Mouse (Mus musculus): ENCODE results near the gene Scamp2. TPM values are rescaled to one million over a fixed set of nuclear protein-coding genes. Genes with fewer than 3 reads are reported as not detected.

Scamp2 gene
- polyA plus RNA-seq, 1 experiment = 103 TPM

DNA sequence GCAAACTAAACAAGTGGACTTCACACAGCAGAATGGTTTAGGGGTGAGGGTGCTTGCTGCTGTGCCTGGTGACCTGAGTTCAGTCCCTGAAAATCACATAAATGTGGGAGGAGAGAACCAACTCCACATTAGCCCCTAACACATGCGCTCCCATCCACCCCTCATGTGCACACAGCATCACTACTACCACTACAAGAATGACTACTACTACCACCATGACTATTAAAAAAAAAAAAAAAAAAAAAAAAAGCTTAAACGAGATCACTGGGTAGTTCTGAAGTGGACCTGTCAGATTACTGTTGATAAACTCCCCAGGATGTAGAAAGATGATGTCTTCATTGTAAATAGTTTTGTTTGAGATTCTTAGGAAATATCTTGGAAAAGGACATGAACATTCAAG is 1.2 kb upstream of the Scamp2 start:
- Histone ChIP-seq H3K4me3 (replicated peaks; ENCODE audit: extremely low read depth, low read depth, low read length) (no peak overlapping the region), H3K4me1 (ENCODE audit: control insufficient read depth, insufficient read depth, low read length) (peaks cover 16% of the 10 kb centered on the region)
- 49% methylated on average over 2 of the region's 2 CpGs for WGBS
- DNase-seq = no peak
- TF ChIP-seq POLR2A (IDR thresholded peaks at IDR 0.05; ENCODE audit: borderline replicate concordance, extremely low read depth, low read depth, low read length) (no peak), CTCF (IDR thresholded peaks at IDR 0.05; ENCODE audit: insufficient read depth, low read length) (no peak)

DNA sequence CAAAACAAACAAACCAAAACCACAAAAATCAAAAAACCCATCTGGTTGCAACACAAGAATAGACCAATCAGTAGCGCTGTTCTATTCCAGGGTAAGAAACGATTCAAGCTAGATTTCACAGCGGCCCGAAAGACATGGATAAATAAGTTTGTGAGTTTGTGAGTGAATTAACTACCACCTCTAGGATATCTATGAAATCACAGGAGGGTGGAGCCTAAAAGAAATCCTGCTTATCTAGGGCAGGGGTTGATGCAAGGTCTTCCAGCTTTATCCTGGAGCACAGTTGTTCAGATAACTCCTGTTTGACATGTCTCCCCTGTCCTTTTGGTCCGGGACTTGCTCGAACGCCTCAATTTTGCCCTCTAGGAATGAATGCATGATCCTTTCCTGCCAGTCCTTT is 480 bp upstream of the Scamp2 start:
- TF ChIP-seq CTCF (IDR thresholded peaks at IDR 0.05; ENCODE audit: insufficient read depth, low read length) (no peak), POLR2A (IDR thresholded peaks at IDR 0.05; ENCODE audit: borderline replicate concordance, extremely low read depth, low read depth, low read length) (no peak)
- peaks cover 16% of the 10 kb centered on the region for H3K4me1 ChIP-seq (ENCODE audit: control insufficient read depth, insufficient read depth, low read length)
- WGBS = 25% methylated on average over 7 of the region's 7 CpGs
- DNase-seq = no peak
- H3K4me3 ChIP-seq (replicated peaks; ENCODE audit: extremely low read depth, low read depth, low read length) = no peak overlapping the region

DNA sequence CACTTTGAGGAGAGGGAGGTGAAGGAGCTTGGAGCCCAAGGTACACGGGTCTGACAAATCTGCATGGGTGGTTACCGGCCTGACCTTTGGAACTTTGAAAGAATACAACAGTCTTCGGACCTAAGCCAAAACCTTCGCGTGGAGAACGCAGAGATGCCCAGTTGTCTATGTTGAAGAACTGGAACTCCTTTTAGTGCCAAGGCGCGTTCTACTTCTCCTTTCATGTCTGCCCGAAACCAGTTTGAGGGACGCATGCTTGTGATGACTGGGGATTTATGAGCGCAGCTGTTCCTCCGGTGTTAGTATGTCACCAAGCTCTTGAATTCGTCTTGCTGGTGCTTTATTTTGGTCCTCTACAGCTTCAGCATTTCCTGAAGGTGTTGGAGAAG is 962 bp downstream of the Scamp2 start:
- DNase-seq = no peak
- TF ChIP-seq CTCF (IDR thresholded peaks at IDR 0.05; ENCODE audit: insufficient read depth, low read length) = no peak
- TF ChIP-seq POLR2A (IDR thresholded peaks at IDR 0.05; ENCODE audit: borderline replicate concordance, extremely low read depth, low read depth, low read length) = no peak
- 60% methylated on average over 13 of the region's 13 CpGs for WGBS
- Histone ChIP-seq H3K4me3 (replicated peaks; ENCODE audit: extremely low read depth, low read depth, low read length) (no peak overlapping the region), H3K4me1 (ENCODE audit: control insufficient read depth, insufficient read depth, low read length) (peaks cover 16% of the 10 kb centered on the region)

DNA sequence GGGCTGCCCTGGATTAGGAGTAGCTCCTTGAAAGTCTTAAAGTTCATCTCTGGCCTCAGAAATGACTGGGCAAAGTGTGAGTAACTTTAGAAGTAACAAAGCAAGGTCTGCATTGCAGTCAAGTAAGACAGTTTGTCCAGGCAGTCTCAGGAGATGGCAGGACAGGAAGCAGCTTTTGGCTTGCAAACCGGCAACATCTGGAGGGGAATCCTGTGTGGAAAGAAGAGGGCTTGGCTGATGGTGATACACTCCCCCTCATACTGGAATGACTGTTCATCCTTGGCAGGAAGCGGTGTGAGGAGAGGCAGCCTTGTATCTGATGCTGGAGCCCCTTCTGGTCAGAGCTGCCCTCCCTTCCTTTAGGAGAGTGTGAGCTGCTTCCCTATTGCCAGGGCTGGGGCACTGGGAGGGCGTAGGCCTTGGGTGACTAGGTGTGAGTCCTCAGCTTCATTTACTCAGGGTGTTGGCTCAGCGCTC is 2.2 kb downstream of the Scamp2 start:
- TF ChIP-seq CTCF (IDR thresholded peaks at IDR 0.05; ENCODE audit: insufficient read depth, low read length) (no peak), POLR2A (IDR thresholded peaks at IDR 0.05; ENCODE audit: borderline replicate concordance, extremely low read depth, low read depth, low read length) (no peak)
- Histone ChIP-seq H3K4me3 (replicated peaks; ENCODE audit: extremely low read depth, low read depth, low read length) (no peak overlapping the region), H3K4me1 (ENCODE audit: control insufficient read depth, insufficient read depth, low read length) (peaks cover 16% of the 10 kb centered on the region)
- peak; percentile 30 for DNase-seq
- WGBS = 35% methylated on average over 4 of the region's 4 CpGs

DNA sequence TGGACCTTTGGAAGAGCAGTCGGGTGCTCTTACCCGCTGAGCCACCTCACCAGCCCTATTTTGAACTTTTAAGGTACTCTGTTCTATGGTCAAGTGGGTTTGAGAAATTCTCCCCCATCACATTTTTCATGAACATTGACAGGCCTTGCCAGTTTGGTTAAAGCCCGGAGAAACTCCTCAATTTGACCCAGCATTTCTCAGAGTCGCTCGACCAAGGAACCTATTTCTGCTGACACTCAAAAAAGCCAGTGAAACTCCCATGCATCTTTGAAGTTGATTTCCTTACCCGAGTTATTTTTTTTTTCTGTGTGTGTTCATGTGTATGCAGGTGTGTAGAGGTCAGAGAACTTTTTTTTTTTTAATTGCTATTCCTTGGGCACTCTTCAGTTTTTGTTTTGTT is 3.9 kb downstream of the Scamp2 start:
- TF ChIP-seq POLR2A (IDR thresholded peaks at IDR 0.05; ENCODE audit: borderline replicate concordance, extremely low read depth, low read depth, low read length) = no peak
- no peak for TF ChIP-seq CTCF (IDR thresholded peaks at IDR 0.05; ENCODE audit: insufficient read depth, low read length)
- 79% methylated on average over 6 of the region's 6 CpGs for WGBS
- DNase-seq = no peak
- no peak overlapping the region for H3K4me3 ChIP-seq (replicated peaks; ENCODE audit: extremely low read depth, low read depth, low read length)
- peaks cover 16% of the 10 kb centered on the region for H3K4me1 ChIP-seq (ENCODE audit: control insufficient read depth, insufficient read depth, low read length)

DNA sequence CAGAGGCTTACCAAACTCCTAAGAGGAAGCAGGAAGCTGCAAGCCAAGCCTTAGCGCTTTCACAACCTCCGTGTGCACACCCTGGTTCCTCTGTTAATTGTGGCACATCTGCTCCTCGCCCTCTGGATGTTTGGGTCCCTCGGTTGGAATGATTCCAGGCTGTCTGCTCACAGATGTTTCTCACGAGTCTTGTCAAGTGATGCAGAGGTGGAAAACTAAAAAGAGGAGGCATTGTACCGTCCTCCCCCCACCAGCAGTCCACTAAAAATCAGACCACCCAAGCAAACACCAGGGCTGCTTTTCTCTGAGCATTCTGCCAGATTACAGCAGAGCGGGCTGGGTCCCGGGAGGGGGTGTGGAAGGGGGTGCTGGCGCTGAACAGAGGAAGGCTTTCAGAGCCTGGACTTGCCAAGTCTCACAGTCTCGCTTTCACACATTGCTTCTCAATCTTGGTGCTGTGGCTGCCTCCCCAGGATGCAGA is 5.0 kb downstream of the Scamp2 start:
- TF ChIP-seq CTCF (IDR thresholded peaks at IDR 0.05; ENCODE audit: insufficient read depth, low read length) = no peak
- Histone ChIP-seq H3K4me1 (ENCODE audit: control insufficient read depth, insufficient read depth, low read length) (peaks cover 14% of the 10 kb centered on the region), H3K4me3 (replicated peaks; ENCODE audit: extremely low read depth, low read depth, low read length) (no peak overlapping the region)
- WGBS = 32% methylated on average over 10 of the region's 10 CpGs
- DNase-seq = no peak

DNA sequence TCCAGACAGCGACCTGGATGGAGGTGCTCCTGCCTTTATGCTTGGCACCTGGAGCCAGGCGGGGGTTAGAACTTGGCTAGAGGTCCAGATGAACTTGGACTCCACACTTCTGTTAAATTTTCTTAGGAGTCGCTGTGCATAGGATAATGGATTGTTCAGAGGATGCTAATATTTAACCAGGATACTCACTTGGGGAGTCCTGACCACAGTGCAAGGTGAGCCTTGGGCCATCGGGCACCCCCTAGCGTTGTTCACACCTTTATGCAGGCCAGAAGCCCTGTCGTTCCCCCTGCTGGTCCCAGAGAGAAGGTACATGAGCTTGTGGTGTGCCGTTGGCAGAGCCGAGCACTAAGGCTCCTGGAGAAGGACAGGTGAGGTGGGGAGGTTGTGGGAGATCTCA is 6.1 kb downstream of the Scamp2 start:
- DNase-seq = no peak
- TF ChIP-seq CTCF (IDR thresholded peaks at IDR 0.05; ENCODE audit: insufficient read depth, low read length) = no peak
- TF ChIP-seq POLR2A (IDR thresholded peaks at IDR 0.05; ENCODE audit: borderline replicate concordance, extremely low read depth, low read depth, low read length) = no peak
- Histone ChIP-seq H3K4me3 (replicated peaks; ENCODE audit: extremely low read depth, low read depth, low read length) (no peak overlapping the region), H3K4me1 (ENCODE audit: control insufficient read depth, insufficient read depth, low read length) (peaks cover 11% of the 10 kb centered on the region)
- 63% methylated on average over 8 of the region's 8 CpGs for WGBS

DNA sequence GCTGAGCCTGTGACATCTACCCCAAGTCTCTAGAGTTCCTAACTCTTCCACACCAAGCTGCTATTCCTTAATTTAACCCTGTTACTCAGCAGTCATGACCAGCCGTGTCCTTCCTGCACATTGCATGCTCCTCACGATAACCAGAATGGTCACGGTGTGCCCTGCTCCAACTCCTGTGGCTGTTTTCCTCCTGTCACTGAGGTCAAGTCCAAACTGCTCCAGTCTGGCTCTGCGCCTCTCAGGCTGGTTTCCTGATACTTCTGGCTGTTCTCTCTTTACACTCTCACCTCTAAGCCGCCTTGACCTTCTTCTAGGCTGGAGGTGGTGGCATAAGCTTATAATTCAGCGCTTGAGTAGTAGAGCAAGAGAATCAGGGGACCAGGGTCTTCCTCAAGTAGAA is 7.8 kb downstream of the Scamp2 start:
- H3K4me1 ChIP-seq (ENCODE audit: control insufficient read depth, insufficient read depth, low read length) = 0 out of 2 replicates have a peak, but pooled peaks cover 3% of the 10 kb centered on the region
- DNase-seq = no peak
- 89% methylated on average over 6 of the region's 6 CpGs for WGBS
- TF ChIP-seq CTCF (IDR thresholded peaks at IDR 0.05; ENCODE audit: insufficient read depth, low read length) (no peak), POLR2A (IDR thresholded peaks at IDR 0.05; ENCODE audit: borderline replicate concordance, extremely low read depth, low read depth, low read length) (no peak)
- H3K4me3 ChIP-seq (replicated peaks; ENCODE audit: extremely low read depth, low read depth, low read length) = no peak overlapping the region

DNA sequence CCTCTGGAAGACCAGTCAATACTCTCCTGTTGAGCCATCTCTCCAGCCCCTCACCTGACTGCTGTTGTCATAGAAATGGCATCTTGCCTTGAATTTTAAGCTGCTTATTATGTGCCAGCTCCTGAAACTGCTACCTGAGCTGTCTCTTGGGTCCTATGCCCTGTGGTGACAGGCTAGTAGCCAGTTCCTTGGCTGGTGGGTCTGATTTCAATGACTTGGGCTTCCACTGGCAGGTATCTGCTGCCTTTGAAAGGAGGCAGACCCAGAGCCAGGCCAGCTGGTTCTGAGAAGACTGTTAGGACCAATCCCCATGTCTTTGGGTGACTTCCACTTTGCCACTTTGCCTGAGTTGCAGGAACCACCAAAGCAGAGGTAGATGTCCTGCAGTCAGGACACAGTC is 13.7 kb downstream of the Scamp2 start:
- TF ChIP-seq CTCF (IDR thresholded peaks at IDR 0.05; ENCODE audit: insufficient read depth, low read length) (no peak), POLR2A (IDR thresholded peaks at IDR 0.05; ENCODE audit: borderline replicate concordance, extremely low read depth, low read depth, low read length) (no peak)
- no peak overlapping the region for H3K4me3 ChIP-seq (replicated peaks; ENCODE audit: extremely low read depth, low read depth, low read length)

DNA sequence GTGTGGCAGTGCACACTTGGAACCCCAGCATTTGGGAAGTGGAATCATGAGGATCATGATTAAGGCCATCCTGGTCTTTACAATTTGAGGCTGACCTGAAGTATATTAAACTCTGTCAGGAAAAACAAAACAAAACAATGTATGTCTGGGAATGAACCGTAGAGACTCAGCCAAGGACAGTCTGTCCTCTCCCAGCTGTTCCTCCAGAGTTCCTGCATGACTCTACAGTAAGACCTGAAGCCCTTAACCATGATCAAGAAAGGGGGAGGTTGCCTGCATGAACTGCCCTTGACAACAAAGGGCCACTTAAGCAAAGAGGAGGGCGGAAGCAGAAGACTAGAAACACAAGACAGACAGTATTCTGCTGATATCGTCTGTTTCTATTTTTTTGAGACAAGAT is 14.8 kb downstream of the Scamp2 start:
- no peak for TF ChIP-seq POLR2A (IDR thresholded peaks at IDR 0.05; ENCODE audit: borderline replicate concordance, extremely low read depth, low read depth, low read length)
- no peak for TF ChIP-seq CTCF (IDR thresholded peaks at IDR 0.05; ENCODE audit: insufficient read depth, low read length)
- Histone ChIP-seq H3K4me1 (ENCODE audit: control insufficient read depth, insufficient read depth, low read length) (no peaks in the 10 kb centered on the region), H3K4me3 (replicated peaks; ENCODE audit: extremely low read depth, low read depth, low read length) (no peak overlapping the region)
- 51% methylated on average over 3 of the region's 3 CpGs for WGBS
- DNase-seq = no peak

More for the DNA sequence above, 13.7 kb downstream of the Scamp2 start:
- H3K4me1 ChIP-seq (ENCODE audit: control insufficient read depth, insufficient read depth, low read length) = no peaks in the 10 kb centered on the region
- no peak for DNase-seq
